Mouse (Mus musculus) hematopoietic stem cell, adult 5-6 weeks (primary cell): ENCODE data around the gene Isca1. TPM values are rescaled to one million over a fixed set of nuclear protein-coding genes. Genes with fewer than 3 reads are reported as not detected.
A peak's percentile ranks its signal among the peaks of the same experiment; 100 is the strongest.
"Not testable (repeated sequence)": the region's sequence is repeated elsewhere in the genome, so short reads cannot be mapped to it uniquely, and the experiment has no call there.

Experiments used
- ATAC-seq, 2 experiments: fragments of 125-278 bp in 1 of 2; replicated peaks in 1 of 2; 2 replicates each; pipeline ENCODE4 v1.8.0; 2016 to 2017; ENCODE audit warnings: inconsistent platforms in 2 of 2, mild to moderate bottlenecking in 2 of 2, moderate number of reproducible peaks in 2 of 2, low read depth in 1 of 2, moderate TSS enrichment in 1 of 2; ENCODE audit not compliant: low FRiP score in 2 of 2, poor library complexity in 2 of 2, severe bottlenecking in 2 of 2, insufficient read depth in 1 of 2, low TSS enrichment in 1 of 2
- total RNA-seq: library from RNA; stranded (forward); fragments of 172-1452, 232-1000 nt; gene quantifications from 2 replicates; pipeline ENCODE4 v1.2.3, GENCODE M21; 2017

The Isca1 gene
- 64.3 and 67.8 TPM in 2 replicates for total RNA-seq

DNA sequence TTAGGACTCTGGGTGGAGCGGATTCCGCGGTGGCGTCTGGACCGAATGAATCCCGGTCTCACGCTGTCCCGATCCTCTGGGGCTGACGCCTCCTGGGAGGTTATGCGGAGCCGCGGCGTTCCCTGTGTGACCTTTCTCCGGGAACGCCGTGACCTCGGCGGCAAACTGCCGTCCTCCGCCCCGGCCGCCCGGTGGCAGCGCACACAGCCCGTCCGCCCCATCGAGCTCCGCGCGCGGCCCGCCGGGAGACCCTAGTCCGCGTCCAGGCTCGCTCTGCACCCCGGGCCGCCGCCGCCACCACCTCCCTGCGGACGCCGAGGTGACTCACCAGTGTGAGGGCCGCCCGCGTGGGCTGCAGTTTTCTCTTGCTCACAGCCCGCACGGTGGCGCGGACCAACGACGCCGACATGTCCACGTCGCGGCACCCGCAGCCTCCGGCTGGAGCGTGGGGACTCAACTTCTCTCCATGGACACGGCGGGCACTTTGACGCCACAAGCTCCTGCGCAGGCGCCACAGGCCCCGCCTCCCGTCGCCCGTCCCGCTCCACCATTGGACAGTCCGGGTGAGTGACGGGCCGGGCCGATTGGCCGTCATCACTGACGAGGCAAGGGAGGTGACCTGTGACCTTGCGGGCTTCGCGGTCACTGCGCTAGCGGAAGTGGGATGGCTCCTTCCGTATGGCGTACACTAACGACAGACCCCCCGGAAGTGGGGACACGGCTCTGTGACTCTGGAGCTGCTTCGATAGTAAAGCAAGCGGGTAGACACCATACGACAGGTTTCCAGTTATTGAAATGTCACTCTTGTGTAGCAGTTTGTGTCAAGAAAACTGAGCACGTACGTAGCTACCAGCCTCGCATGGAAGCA, at the start of gene Isca1:
Gene Isca1 (minus strand): TSS at position 515 of the 868 bp plus-strand sequence.
- ATAC-seq = peak; percentile 85 to 89

- ATAC-seq = no peak
Measured at GRCm38 (mm10) chr13:59817352-59817751, 47.7 kb upstream of the Isca1 start.

- ATAC-seq = peak in 1 of 2 experiments; percentile 41; a peak in 1 of 4 replicates
Measured at GRCm38 (mm10) chr13:59814109-59814591, 44.5 kb upstream of the Isca1 start.

DNA sequence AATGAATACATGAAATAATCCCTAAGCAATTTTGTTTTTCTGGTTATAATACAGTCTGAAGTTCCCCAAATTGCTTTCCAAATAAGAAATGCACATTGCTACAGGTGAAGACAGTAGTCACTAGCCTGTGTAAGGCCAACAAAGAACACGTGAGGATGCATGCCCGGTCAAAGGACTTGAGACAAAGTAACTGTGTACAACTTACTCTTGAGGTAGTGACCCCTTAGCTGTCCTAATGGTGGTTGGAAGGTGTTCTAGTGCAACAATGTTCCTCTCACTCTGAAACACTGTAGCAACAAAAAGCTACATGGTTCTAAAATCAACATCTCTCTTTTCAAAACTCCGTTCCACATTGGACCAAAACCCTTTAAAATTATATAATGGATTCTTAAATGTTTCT, 42.0 kb upstream of the Isca1 start:
- no peak for ATAC-seq

DNA sequence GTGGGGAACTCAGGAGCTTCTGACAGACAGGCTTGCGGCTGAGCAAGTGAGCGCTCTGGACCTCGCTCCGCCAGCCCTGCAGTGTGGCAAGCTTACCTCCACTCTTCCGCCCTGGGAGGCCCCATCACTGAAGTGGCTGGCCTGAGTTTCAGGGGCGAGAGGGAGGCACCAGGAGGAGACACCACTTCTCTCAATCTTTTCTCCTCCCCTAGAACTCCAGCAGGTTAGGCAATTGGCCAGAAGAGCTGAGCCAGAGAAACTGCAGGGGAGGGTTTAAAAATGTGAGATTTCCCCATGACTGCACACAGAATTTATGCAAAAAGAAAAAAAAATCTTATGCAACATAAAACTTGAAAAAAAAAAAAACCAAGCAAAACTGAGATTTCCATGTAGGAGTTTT, 31.4 kb upstream of the Isca1 start:
- ATAC-seq = no peak

- no peak for ATAC-seq
Measured at GRCm38 (mm10) chr13:59800077-59800476, 30.5 kb upstream of the Isca1 start.

- no peak for ATAC-seq
Measured at GRCm38 (mm10) chr13:59798306-59798705, 28.7 kb upstream of the Isca1 start.

DNA sequence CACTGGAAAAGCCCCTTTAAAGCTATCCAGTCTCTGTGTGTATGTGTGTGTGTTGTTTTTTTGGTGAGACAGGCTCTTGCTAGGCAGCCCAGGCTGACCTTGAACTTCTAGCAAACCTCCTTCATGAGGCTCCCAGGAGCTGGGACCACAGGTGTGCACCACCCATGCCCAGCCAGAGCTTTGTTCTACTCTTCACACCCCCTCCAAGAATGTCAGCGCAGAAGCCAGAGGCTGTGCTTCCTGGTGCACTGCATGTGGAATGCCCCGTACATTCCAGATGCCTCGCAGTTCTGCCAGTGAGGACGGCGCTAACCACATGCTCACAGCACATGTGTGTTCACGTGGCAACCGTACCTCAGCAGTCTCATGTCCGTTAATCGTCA, 26.8 kb upstream of the Isca1 start:
- no peak for ATAC-seq

GRCm38 (mm10) chr13:59795807-59796465, 26.3 kb upstream of the Isca1 start:
- peak; percentile 14 to 27; a peak in 1 of 4 replicates for ATAC-seq

GRCm38 (mm10) chr13:59794786-59795185, 25.2 kb upstream of the Isca1 start:
- no peak for ATAC-seq

DNA sequence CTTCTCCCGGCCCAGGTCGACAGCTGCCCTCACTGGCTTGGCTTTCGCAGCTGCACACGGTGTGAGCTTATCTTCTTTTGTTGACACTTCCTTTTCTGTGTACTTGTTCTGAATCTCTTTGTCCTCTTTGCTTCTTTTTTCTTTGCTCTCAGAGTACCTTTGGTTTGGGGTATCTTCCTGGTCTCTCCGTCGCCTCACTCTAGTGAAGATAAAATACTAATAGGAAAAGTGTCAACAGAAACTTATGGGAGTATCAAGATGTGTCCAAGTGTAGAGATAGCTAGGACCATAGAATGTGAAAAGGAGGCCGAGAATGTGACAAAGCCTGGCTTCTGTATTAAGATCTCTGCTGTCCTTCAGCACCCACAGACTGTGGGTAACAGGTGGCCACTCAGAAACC, 12.5 kb upstream of the Isca1 start, which contains the start of gene Gm49354:
Gene Gm49354 (minus strand): TSS at position 101 of the 400 bp plus-strand sequence.
- ATAC-seq = no peak

DNA sequence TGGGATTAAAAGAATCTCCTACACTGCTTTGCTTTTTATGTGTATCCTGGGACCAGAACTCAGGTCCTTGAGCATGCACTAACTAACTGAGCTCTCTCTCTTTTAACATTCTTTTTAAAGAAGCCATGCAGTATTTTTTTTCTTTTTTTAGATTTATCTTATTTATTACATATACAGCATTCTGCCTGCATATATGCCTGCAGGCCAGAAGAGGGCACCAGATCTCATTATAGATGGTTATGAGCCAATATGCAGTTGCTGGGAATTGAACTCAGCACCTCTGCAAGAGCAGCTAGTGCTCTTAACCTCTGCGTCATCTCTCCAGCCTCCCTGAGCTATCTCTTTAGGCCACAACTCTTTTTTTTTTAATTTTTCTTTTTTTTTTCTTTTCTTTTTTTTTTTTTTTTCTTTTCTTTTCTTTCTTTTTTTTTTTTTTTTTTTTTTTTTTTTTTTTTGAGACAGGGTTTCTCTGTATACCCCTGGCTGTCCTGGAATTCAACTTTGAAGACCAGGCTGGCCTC, 10.2 kb upstream of the Isca1 start:
- ATAC-seq = not testable (repeated sequence)

DNA sequence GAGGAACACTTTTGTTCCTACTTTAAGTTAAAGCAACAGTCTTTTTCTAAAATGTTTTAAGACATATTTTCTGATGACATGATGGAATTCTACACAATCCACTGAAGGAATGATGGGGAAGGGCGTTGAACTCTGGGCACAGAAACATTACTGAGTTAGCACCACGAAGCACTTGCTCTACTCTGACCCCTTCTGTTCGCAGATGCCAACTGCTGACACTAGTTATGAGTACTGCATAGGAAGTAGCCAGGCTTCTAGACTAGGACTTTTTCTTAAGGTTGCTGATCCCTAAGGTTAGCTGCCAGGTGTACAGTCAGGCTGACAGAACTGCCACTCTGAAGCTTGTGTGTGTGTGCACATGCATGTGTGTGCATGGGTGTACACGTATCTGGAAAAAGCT, 9.6 kb upstream of the Isca1 start:
- peak; percentile 42 to 52; a peak in 3 of 4 replicates for ATAC-seq

- no peak for ATAC-seq
Measured at GRCm38 (mm10) chr13:59775168-59775567, 5.6 kb upstream of the Isca1 start.

- ATAC-seq = peak; percentile 48 to 57
Measured at GRCm38 (mm10) chr13:59771257-59771656, 1.6 kb upstream of the Isca1 start.

- ATAC-seq = no peak
Measured at GRCm38 (mm10) chr13:59770847-59771246, 1.2 kb upstream of the Isca1 start.

- peak; percentile 71 to 81 for ATAC-seq
Measured at GRCm38 (mm10) chr13:59770164-59770562, 553 bp upstream of the Isca1 start.

GRCm38 (mm10) chr13:59768531-59768930, 1.1 kb downstream of the Isca1 start:
- ATAC-seq = no peak
